Mouse (Mus musculus) adrenal gland, postnatal 36 days (tissue): ENCODE measurements around the gene Amd1. TPM values are rescaled to one million over a fixed set of nuclear protein-coding genes. Genes with fewer than 3 reads are reported as not detected.

Source experiments
- DNase-seq, 2 experiments: peaks; one replicate each; pipeline ENCODE4 v3.0.0; 2021; ENCODE audit warnings: mixed read lengths in 1 of 2
- long read RNA-seq, 2 experiments: library from polyadenylated mRNA; stranded (forward); transcript quantifications; one replicate each; pipeline ENCODE4 v2.0.0; 2021; ENCODE audit warnings: borderline sequencing depth in 2 of 2
- total RNA-seq, 2 experiments: library from RNA; stranded (reverse); gene quantifications; 2 replicates each; pipeline ENCODE4 v1.2.3; 2021

Gene Amd1
- total RNA-seq: 10 to 100 TPM; 40.9 to 47.8 TPM
- long read RNA-seq, experiment 1, transcript Amd1-201 (8 exons, 3,204 nt): major isoform, 25 of 43 reads
- long read RNA-seq, experiment 1, partial matches to known transcripts: 2 of 43 reads
- long read RNA-seq, experiment 1, other reads (novel, unspliced or antisense): 16 of 43 reads
- long read RNA-seq, experiment 2, transcript Amd1-201 (8 exons, 3,204 nt): major isoform, 6 of 12 reads
- long read RNA-seq, experiment 2, partial matches to known transcripts: 0 of 12 reads
- long read RNA-seq, experiment 2, other reads (novel, unspliced or antisense): 6 of 12 reads

DNA sequence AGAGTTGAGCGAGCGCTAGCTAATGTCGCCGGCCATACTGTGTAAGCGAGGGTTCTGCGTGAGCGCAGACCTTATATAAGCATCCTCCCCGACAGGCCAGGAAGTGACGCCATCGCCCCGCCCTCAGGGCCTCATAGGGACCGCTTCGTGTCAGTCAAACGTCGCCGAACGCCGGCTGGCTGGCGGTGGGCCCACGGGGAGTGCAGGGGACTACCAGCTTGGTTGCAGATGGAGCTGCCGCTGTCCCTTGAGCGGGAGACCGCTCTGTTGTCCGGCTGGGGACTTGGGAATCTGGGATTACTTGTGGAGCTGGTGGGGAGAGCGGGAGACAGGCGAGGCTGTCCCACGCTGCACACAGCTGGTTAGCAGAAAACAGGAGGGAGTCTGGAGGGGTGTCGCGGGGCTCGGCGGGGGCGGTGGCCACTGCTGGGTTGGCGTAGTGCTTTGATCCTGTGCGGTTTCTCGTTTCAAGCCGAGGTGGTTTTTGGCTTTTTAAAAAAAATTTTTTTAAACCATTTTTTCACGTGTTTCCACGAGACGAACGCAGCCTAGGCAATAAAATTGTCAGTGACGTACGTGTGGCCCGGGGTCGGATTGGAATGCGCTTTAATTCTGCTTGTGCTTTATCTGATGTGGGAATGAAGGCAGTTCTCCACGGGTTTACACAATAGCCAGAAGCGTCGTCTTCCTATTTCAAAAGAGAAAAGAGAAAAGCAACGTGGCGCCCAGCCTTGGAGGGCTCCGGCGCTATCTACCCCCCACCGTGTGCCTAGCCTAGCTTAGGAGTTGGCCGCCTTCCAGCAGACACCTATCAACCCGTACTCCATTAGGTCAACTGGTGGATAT lies at the start of gene Amd1:
Gene Amd1, minus strand, starts transcription at position 47 of the 846 bp plus-strand sequence.
- DNase-seq: peak; percentile 100

DNA sequence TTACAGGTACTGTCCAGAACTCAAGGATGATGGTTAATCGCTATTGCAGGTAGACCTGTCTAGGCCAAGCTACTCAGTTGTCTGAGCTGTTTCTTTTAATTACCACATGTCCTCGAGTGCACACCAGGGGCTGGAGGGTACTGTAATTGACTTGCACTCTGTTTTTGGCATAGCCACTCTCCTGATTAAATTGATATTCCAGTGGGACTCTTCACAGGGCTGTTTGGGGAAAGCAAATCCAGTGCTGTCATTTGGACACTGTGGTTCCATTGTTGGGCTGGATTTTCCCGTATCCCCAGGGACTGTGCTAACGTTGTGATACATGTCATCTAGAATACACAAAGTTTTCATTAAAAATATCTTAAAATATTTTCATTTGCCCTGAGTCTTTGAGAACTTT lies 49.2 kb upstream of the Amd1 start:
- no peak for DNase-seq

DNA sequence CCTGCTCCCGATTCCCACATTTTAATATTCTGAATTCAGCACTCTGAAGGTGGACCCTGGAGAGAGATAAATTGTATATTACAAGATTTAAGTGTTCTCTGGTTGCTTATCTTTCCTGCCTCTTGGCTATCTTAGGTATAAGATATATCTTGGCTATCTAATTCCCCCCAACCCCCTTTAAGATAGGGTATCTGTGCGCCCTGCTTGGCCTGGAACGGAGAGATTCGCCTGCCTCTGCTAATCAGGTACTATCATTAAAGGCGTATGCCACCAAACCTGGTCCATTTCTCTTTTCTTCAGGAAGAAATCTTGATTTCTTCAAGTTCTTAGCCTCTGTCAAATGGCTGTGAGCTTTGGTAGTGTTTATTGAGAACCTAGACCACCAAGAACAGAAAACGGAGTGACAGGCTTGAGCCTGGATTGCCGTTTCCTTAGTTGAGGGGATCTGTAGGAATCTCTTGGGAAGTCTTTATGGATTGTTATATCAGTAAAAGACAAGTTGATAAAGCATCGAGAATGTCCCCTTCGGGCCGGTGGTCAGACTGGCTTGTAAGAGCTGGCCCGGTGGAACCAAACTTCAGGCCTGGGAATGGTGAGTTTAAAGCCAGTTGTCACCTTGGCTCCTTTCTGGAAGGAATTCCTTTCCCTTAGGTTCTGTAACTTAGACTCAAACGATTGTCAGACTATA lies 48.4 kb upstream of the Amd1 start:
- no peak for DNase-seq

DNA sequence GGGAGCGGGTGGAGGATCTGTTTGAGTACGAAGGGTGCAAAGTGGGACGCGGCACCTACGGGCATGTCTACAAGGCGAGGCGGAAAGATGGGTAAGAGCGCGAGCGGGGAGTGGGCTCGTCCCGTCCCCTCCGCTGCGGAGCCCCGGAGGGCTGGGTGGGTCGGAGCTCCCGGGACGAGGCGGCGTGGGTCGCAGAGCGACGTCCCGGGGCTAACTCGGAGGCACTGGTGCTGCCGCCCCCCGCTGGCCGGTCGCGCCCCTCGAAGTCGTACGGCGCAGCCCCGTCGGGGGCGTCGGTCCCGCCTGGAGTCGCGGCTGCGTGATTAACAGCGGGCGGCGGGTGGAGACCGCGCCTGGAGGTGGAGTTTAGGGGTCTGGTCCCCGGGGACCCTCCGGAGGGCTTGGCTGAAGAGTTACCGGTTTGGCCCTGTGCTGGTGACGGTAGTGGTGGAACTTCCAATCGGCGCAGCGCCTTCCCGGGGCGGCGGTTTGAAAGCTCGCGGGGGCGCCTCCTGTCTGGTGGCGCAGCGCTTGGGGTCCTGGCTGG lies 47.7 kb upstream of the Amd1 start:
- DNase-seq: peak; percentile 58 to 71

DNA sequence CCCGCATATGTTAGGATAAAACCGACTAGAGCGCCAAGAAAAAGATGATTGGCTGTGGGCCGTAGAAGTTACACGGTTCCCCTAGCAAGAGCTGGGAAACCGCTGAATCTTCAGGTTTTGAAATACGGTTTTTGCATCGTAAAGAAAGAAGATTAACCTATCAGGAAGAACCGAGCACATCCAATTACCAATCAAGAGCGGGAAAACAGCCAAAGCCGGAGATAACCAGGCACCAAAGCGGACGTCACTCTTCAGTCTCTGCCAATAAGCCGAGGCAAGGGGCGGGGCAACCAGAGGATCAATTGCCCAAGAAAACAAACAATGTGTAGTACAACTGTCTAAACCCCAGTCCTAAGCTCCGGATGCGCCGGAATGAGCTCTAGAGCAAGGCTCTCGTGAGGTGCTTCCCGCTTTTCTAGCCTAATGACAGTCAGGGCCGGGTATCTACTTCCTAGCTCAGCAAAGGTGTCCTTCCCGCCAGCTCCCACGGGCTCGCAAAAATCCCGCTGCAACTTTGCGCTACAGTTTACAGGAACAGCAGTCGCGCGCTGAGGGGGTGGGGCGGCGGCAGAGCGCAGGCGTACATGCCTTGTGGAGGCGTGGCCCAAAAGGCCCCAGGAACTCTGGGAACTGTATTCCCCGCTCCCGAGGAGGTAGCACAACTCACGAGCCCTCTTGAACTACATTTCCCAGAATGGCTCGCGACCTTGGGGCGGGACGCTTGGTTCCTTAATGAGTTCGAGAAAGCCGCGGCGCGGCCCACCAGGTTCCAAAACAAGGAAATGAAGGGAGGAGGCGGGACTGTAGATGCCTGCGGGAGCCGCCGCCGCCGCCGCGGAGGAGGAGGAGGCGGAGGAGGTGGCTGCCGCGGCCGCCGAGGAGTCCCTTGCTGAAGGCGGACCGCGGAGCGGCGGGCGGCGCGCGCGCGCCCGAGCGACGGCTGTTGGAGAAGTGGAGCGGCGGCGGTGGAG lies 46.9 kb upstream of the Amd1 start:
- DNase-seq: peak; percentile 97 to 98

DNA sequence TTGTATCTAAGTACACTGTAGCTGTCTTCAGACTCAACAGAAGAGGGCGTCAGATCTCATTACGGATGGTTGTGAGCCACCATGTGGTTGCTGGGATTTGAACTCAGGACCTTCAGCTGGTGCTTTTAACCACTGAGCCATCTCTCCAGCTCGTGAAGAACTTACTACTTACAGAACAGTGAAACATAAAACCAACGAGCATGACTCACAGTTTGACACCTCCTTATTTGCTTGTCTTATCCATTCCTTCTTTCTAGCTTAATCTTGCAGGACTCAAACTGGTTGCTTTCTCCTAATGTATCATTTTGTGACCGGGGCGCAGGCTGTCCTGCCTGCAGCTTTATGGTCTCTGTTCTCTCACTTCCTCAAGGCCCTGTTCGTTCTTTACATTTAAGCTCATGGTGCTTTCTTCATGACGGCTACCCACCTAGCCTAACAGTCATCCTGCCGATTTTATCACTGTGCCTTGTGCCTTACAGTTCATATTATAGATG lies 45.5 kb upstream of the Amd1 start:
- no peak for DNase-seq

DNA sequence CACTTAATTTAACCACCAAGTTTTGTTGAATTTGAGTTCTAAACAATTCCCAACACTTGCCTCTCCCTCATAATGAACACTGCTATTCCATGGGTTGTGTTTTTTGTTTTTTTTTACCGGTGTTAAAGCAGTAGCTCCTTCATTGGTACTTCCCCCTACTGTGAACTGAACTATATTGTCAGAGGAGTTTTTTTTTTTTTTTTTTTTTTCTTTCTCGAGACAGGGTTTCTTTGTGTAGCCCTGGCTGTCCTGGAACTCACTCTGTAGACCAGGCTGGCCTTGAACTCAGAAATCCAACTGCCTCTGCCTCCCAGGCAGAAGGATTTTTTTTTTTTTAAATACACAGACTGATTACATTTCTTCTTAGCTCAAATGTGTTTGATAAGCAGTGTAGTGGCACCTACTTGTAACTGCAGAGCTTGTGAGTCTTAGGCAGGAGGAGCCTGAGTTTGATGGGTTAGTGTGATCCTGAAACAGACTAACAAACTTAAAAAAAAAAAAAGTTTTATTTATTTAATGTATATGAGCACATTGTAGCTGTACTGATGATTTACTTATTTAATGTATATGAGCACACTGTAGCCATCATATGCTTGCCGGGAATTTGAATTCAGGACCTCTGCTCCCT lies 44.9 kb upstream of the Amd1 start:
- DNase-seq: no peak

DNA sequence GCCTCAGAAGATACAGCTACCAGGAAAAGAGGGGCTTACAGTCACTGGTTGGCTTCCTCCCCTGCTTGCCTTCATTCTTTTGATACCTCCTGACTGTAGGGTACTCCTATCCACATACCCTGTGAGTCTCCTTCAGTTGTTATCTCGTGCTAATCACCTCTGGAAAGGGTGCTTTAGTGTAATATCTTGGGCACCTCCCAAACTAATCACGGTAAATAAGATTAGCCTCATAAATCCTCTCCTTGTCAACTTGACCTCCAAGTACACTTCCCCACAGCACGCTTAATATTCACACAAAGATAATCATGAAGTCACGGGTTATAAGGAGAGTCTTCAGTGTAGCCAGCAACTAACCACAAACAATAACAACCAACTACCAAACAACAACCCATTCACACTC lies 40.0 kb upstream of the Amd1 start:
- DNase-seq: no peak

DNA sequence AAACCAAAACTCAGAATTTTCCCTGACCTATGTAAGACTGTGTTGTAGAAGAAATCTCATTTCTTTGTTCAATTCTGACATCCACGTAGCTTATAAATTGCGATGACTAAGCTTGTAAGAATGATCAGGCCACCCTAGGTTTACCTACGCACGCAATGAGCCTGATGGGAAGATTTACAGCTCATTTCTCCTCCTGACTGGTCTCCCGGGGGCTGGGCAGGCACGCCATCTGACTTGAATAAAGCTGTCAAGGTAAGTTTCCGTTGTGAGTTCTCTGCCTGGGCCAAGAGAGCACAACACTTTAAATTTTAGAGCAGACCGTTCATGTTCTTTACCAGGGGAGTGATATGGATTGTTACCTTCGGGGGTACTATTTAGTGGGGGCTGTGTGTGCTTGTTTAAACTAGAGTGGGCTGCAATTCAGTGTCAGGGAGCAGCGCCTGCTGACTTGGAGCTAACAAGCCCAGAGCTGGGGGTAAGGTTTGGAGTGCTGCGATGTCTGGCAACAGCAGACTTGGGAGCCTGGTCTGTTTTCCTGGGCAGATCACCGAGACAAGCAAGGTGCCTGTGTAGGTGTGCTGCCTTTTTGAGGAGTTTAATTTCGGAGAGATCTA lies 37.5 kb upstream of the Amd1 start, which contains the start of gene Cdk19:
Gene Cdk19, plus strand, starts transcription at position 214 of the 614 bp plus-strand sequence.
- DNase-seq: peak in 1 of 2 experiments; percentile 8

DNA sequence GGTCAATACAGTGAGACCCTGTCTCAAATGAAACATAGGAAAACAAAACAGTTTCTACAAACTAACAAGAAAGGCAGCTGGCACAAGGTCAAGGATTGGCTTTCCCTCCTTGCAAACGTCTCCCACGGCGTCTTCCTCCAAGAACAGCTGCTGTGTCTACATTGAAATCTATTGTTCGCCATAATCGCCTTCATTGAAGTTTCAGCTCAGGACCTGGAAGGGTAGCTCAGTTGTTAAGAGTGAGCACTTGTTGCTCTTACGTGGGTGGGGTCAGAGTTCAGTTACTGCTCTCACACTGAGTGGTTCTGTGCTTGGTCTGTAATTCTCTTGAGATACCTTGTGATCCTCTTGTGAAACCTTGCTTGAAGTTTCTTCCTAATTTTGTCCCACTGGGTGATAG lies 30.9 kb upstream of the Amd1 start:
- DNase-seq: no peak

DNA sequence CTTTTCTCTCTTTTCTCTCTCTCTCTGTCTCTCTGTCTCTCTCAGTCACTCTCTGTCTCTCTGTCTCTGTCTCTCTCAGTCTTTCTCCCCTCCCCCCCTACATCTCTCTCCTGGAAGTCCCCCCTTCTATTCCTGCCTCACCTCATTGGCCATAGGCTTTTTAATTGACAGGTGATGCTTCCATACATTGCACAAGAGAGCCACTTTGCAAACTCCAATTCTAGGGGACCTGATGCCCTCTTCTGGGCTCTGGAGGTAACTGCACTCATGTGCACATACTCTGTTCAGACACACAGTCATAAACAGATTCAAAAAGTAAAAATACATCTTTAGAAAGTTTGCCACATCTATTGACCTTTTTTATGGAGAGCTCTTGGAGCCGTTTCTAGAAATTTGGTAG lies 28.3 kb upstream of the Amd1 start:
- no peak for DNase-seq

DNA sequence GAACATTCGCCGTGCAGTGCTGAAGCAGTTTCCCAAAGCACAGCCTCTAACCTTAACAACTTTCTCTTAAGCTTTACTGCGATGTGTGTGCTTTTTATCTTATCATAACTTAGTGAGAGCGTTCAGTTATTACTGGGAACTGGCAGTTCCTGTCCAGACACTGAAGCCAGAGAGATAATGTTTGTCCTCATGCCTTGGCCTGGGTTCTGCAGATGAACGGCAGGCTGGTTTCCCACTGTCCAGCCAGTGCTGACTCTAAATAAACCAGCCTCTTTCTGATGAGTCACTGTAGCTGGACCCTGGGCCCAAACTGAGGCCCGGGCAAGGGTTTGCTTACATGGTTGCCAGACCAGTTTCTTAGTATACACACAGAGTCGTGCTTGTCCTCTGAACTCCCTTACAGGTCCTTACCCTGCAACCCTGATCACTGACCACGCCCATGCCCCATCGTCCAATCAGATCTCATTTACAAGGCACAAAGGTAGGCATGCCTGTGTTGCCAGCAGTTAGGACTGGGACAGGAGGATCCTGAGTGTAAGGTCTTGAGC lies 26.1 kb upstream of the Amd1 start:
- DNase-seq: peak in 1 of 2 experiments; percentile 17

DNA sequence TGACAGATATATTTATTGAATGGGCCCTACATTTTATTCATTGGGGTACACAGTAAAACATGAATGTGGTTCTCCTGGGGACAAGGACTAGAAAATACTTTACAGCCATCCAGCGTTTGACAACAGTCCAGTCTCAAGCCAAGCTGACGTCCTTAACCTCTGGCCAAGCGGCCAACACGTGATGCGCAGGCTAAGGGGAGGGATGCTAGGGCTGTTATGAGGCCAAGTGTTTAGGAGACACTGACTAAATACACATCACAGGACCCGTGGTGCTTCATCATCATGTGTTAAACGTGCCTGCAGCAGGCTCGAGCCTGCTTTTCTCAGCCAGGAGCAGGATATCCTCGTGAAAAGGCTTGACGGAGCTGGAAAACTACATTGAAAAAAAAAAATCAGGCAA lies 18.3 kb upstream of the Amd1 start:
- DNase-seq: no peak

DNA sequence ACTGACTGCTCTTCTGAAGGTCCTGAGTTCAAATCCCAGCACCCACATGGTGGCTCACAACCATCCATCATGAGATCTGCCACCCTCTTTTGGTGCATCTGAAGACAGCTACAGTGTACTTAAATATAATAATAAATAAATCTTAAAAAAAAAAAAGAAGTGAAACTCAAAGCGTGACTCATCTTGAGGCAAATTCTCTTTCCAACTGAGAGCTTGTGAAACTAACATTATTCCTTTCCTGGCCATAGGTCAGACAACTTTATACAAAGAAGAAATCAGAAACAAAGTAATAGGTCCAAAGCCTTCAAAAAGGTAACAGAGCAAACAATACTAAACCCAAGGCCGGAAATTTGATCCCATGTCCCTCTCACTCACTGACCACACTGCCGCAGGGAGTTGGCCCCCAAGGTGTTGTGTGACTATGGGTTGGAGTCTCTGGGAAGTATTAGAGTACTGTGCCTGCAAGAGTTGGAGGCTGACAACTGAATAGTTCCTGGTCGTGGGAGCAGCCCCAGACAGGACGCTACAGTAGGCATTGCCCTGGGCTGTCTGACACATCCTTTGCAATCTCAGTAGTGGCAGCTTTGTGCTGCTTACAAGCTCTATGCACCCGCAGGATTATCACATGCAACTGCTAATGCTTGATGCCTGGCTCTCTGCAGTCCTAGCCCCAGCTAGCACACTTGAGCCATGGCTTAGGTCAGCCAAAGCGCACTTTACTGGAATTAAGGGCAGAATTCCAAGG lies 15.0 kb upstream of the Amd1 start:
- no peak for DNase-seq

DNA sequence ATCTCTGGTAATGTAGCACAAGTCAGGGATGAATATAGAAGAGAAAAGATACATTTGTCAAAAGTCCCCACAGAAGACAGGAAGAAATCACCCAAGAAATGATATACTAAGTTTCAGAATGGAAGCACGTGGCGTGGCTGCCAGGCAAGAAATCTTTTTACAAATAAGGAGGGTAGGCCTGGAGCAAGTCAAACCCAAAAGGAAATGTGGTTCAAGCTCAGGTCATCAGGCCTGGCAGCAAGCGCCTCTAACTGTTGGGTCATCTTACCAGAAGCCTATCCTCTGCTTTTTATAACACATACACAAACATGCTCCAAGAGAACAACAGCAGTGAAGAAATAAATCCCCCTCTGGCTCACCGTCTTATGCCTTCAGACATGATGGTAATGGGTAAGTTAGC lies 10.8 kb upstream of the Amd1 start:
- DNase-seq: no peak

DNA sequence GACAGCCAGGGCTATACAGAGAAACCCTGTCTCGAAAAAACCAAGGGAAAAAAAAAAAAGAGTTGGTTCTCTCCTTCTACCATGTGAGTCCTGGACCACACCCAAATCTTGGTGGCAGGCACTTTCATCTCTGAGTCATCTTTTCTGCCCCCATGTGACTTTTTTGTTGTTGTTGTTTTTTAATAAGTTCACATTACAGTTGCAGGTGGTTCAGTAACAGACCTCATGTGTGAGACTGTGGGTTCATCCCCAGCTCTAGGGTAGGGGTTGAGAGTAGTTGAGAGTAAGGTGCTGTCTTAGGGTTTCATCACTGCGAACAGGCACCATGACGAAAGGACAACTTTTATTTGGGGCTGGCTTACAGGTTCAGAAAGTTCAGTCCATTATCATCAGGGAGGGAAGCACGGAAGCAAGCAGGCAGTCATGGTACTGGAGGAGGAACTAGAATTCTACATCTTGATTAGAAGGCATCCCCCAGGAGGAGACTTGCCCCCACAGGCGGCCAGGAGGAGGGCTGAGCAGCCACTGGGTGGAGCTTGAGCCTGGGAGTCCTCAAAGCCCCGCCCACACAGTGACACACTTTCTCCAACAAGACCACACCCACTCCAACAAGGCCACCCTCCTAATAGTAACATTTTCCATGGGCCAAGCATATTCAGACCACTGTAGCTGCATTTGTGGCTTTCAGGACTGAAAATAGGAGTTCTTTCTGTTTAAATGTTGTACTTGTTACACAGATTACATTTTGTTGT lies 8.1 kb upstream of the Amd1 start:
- peak; percentile 40 to 46 for DNase-seq

DNA sequence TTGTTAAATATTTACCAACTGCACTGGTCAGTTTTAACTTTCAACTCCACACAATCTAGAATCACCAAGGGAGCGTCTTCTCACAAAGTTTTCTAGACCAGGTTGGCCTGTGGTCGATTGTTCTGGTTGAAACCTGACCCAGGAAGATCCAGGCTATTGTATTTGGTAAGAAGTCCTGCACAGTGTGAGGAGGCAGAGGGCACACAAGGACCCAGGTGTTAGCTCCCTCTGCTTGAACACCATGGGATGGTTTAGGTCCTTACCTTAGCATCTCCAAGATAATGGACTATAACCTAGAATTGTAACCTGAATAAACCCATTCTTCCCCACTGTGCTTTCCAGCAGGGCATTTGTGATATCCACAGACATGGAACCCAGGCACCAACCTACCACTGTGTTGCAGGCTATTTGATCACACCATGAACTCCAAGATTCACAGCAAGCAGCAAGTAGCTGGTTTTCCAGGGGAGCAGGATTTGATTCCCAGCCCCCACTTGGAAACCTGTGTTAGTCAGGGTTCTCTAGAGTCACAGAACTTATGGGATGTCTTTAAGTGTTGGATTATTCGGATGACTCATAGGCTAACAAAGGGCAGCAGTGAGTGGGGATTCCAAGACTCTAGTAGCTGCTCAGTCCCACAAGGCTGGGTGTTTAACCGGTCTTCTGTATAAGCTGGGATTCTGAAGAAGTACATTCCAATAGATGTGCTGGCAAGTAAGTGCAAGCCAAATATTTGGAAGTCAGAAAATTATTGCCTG lies 6.0 kb upstream of the Amd1 start:
- no peak for DNase-seq

DNA sequence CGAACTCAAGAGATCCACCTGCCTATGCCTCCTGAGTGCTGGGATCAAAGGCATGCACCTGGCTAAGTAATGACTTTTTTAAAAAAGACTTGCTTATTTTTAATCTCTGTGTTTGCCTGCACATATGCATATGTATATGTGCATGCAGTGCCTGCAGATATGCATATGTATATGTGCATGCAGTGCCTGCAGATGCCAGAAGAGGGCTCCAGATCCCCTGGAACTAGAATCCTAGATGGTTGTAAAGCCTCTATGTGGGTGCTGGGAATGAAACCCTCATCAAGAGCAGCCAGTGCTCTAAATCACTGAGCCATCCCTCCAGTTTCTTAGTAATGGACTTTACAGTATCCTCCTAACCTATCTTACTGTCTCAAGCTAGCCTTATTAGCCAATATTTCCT lies 4.0 kb upstream of the Amd1 start:
- DNase-seq: no peak
